In genomic region chr9:120491509-120491908, GRCm38 (mm10) we compare ENCODE assay signal across 8 mouse cellular contexts. TPM values are rescaled to one million over a fixed set of nuclear protein-coding genes. Genes with fewer than 3 reads are reported as not detected.
DNase-seq lines count a peak whose midpoint lies in the region; ATAC-seq and TF ChIP-seq lines count a peak whose summit lies in the region.

No protein-coding gene starts in this region.

- peaks cover 20% of the 10 kb centered on the region for H3K4me1 ChIP-seq in embryonic facial prominence, embryonic 10.5 days
- H3K4me1 ChIP-seq in intestine, embryonic 15.5 days (replicated peaks): peaks cover 7% of the 10 kb centered on the region
- H3K4me1 ChIP-seq in neural tube, embryonic 14.5 days (ENCODE audit: control insufficient read depth, insufficient read depth, low read length): peaks cover 10% of the 10 kb centered on the region

- H3K4me2 ChIP-seq in intestine, embryonic 15.5 days (replicated peaks): peak overlapping the region; percentile 85
- peak overlapping the region; percentile 74; the same call in 1 of the 2 replicates for H3K4me2 ChIP-seq in neural tube, embryonic 14.5 days (ENCODE audit: low read depth, low read length)

- peak overlapping the region; percentile 94 for H3K27ac ChIP-seq in left cerebral cortex, adult 2 months
- H3K27ac ChIP-seq in embryonic facial prominence, embryonic 10.5 days (replicated peaks): peak overlapping the region; percentile 97; the same call in 1 of the 2 replicates
- no peak overlapping the region for H3K27ac ChIP-seq in intestine, embryonic 15.5 days
- H3K27ac ChIP-seq in neural tube, embryonic 14.5 days (ENCODE audit: low read depth, low read length): no peak overlapping the region

- H3K27me3 ChIP-seq in embryonic facial prominence, embryonic 10.5 days (replicated peaks; ENCODE audit: low read depth, poor library complexity, severe bottlenecking): no peaks in the 10 kb centered on the region
- no peaks in the 10 kb centered on the region for H3K27me3 ChIP-seq in intestine, embryonic 15.5 days (replicated peaks)
- H3K27me3 ChIP-seq in neural tube, embryonic 14.5 days (ENCODE audit: control insufficient read depth, insufficient read depth, low read length): peaks cover 3% of the 10 kb centered on the region; the same call in 1 of the 2 replicates

- 83% methylated on average over 3 of the region's 3 CpGs for WGBS in embryonic facial prominence, embryonic 10.5 days
- WGBS in intestine, embryonic 15.5 days: 83% methylated on average over 3 of the region's 3 CpGs
- WGBS in neural tube, embryonic 14.5 days: 89% methylated on average over 3 of the region's 3 CpGs

- no peaks in the 10 kb centered on the region for H3K9me3 ChIP-seq in embryonic facial prominence, embryonic 10.5 days
- H3K9me3 ChIP-seq in intestine, embryonic 15.5 days: no peaks in the 10 kb centered on the region
- H3K9me3 ChIP-seq in neural tube, embryonic 14.5 days (ENCODE audit: control insufficient read depth, low read length): no peaks in the 10 kb centered on the region

- intact Hi-C loops in left cerebral cortex, adult 2 months (cut with DNase I): loop anchor here (5.0 kb wide), 1 partner anchor 309 kb away; no protein-coding TSS in a partner anchor
- intact Hi-C loops in left cerebral cortex, postnatal 10 days (cut with DNase I): no loop called here

- H3K4me3 ChIP-seq in left cerebral cortex, adult 2 months: peak overlapping the region; percentile 85
- peak overlapping the region; percentile 98 for H3K4me3 ChIP-seq in embryonic facial prominence, embryonic 10.5 days
- peak overlapping the region; percentile 100 for H3K4me3 ChIP-seq in intestine, embryonic 15.5 days (replicated peaks)
- H3K4me3 ChIP-seq in neural tube, embryonic 14.5 days (ENCODE audit: low read depth, low read length): peak overlapping the region; percentile 76

- peak; percentile 27 for TF ChIP-seq CTCF in left cerebral cortex, adult 2 months (IDR thresholded peaks at IDR 0.05)

- H3K36me3 ChIP-seq in embryonic facial prominence, embryonic 10.5 days (replicated peaks): peaks cover 26% of the 10 kb centered on the region
- peaks cover 19% of the 10 kb centered on the region for H3K36me3 ChIP-seq in intestine, embryonic 15.5 days
- H3K36me3 ChIP-seq in neural tube, embryonic 14.5 days (ENCODE audit: control insufficient read depth, insufficient read depth, low read length): peaks cover 17% of the 10 kb centered on the region

- H3K9ac ChIP-seq in intestine, embryonic 15.5 days: no peak overlapping the region
- H3K9ac ChIP-seq in neural tube, embryonic 14.5 days (replicated peaks; ENCODE audit: low read depth, low read length): no peak overlapping the region

- no peak for ATAC-seq in intestine, embryonic 15.5 days
- no peak for ATAC-seq in neural tube, embryonic 14.5 days (ENCODE audit: low read depth)

- no peak for DNase-seq in left cerebral cortex, adult 2 months (ENCODE audit: extremely low spot score in 1 of 2, low spot score in 2 of 2)
- no peak for DNase-seq in left cerebral cortex, postnatal 10 days (ENCODE audit: extremely low spot score in 1 of 2, low spot score in 2 of 2)
- no peak for DNase-seq in embryonic facial prominence, embryonic 10.5 days (ENCODE audit: low spot score)
- DNase-seq in T-cell, adult 2 months (ENCODE audit: low spot score): no peak
- DNase-seq in layer of hippocampus, postnatal 10 days (ENCODE audit: low spot score in 2 of 2): no peak
- DNase-seq in spleen, postnatal 36 days (ENCODE audit: low spot score in 2 of 2): no peak

RNA-seq across cellular contexts. Expression of gene Eif1b, which starts 0.5 kb away (rescaled TPM):
- 100 to 1,000 TPM; 159 to 176 TPM for total RNA-seq in left cerebral cortex, adult 2 months (2021)
- total RNA-seq in left cerebral cortex, postnatal 10 days (2021): 100 to 1,000 TPM; 167 to 177 TPM
- polyA plus RNA-seq in embryonic facial prominence, embryonic 10.5 days (2016; fragmentation: Nextera tagmentation; extraction: Ambion mirVana): 202 and 220 TPM in 2 replicates
- 142 and 167 TPM in 2 replicates for polyA plus RNA-seq in intestine, embryonic 15.5 days (2015; fragmentation: Nextera tagmentation; extraction: Ambion mirVana)
- 312 and 343 TPM in 2 replicates for polyA plus RNA-seq in neural tube, embryonic 14.5 days (2014; fragmentation: Nextera tagmentation; extraction: Ambion mirVana)
- 100 to 1,000 TPM; 158 to 211 TPM for total RNA-seq in layer of hippocampus, postnatal 10 days (2021)

RNA-seq across cellular contexts. Expression of gene Entpd3, which starts 48.1 kb away (rescaled TPM):
- 1 to 10 TPM; 4.9 to 8.1 TPM for total RNA-seq in left cerebral cortex, adult 2 months (2021)
- total RNA-seq in left cerebral cortex, postnatal 10 days (2021): 1 to 10 TPM; 4.0 to 5.6 TPM
- polyA plus RNA-seq in embryonic facial prominence, embryonic 10.5 days (2016; fragmentation: Nextera tagmentation; extraction: Ambion mirVana): 0.55 and 0.56 TPM in 2 replicates
- polyA plus RNA-seq in intestine, embryonic 15.5 days (2015; fragmentation: Nextera tagmentation; extraction: Ambion mirVana): 2.2 TPM in 2 replicates
- polyA plus RNA-seq in neural tube, embryonic 14.5 days (2014; fragmentation: Nextera tagmentation; extraction: Ambion mirVana): 3.4 and 6.1 TPM in 2 replicates
- 1 to 10 TPM; 3.9 to 4.1 TPM for total RNA-seq in layer of hippocampus, postnatal 10 days (2021)

Comparison
In these comparisons a context has a peak if more than half of its experiments do, and no peak if none do; other contexts are left out.
1. H3K27ac ChIP-seq: peak in left cerebral cortex, adult 2 months (single experiment) and embryonic facial prominence, embryonic 10.5 days (single experiment); none in intestine, embryonic 15.5 days (single experiment) and neural tube, embryonic 14.5 days (single experiment).
2. Peak in every context shown above with its lines, with median percentiles within 50 percentile points of each other: H3K4me3 ChIP-seq.